Mouse (Mus musculus) cerebellum, postnatal 14 days (tissue): ENCODE data around the gene Akap7.
"Not testable (repeated sequence)": the region's sequence is repeated elsewhere in the genome, so short reads cannot be mapped to it uniquely, and the experiment has no call there.

ENCODE experiments used
- DNase-seq, 2 experiments: peaks; one replicate each; pipeline ENCODE4 v3.0.0; 2021; ENCODE audit warnings: mixed read lengths in 2 of 2

Gene Akap7

GRCm38 (mm10) chr10:25250108-25250507, 57.6 kb downstream of the Akap7 start:
- peak; percentile 70 to 83 for DNase-seq

GRCm38 (mm10) chr10:25246173-25246572, 61.5 kb downstream of the Akap7 start:
- peak; percentile 51 for DNase-seq

- peak; percentile 69 to 71 for DNase-seq
Measured at GRCm38 (mm10) chr10:25239156-25239555, 68.5 kb downstream of the Akap7 start.

- DNase-seq: no peak
Measured at GRCm38 (mm10) chr10:25234080-25234479, 73.6 kb downstream of the Akap7 start.

GRCm38 (mm10) chr10:25232700-25233099, 75.0 kb downstream of the Akap7 start:
- no peak for DNase-seq

GRCm38 (mm10) chr10:25231358-25231757, 76.3 kb downstream of the Akap7 start:
- DNase-seq: no peak

GRCm38 (mm10) chr10:25224371-25224770, 83.3 kb downstream of the Akap7 start:
- no peak for DNase-seq

GRCm38 (mm10) chr10:25220754-25221153, 86.9 kb downstream of the Akap7 start:
- DNase-seq: no peak

GRCm38 (mm10) chr10:25219901-25220495, 87.7 kb downstream of the Akap7 start:
- DNase-seq: no peak

GRCm38 (mm10) chr10:25219220-25219628, 88.4 kb downstream of the Akap7 start:
- peak; percentile 91 for DNase-seq

- no peak for DNase-seq
Measured at GRCm38 (mm10) chr10:25218746-25219145, 88.9 kb downstream of the Akap7 start.

GRCm38 (mm10) chr10:25215977-25216376, 91.7 kb downstream of the Akap7 start:
- no peak for DNase-seq

- DNase-seq: no peak
Measured at GRCm38 (mm10) chr10:25213716-25214115, 94.0 kb downstream of the Akap7 start.

- no peak for DNase-seq
Measured at GRCm38 (mm10) chr10:25208619-25209018, 99.1 kb downstream of the Akap7 start.

- peak; percentile 39 to 52 for DNase-seq
Measured at GRCm38 (mm10) chr10:25207866-25208265, 99.8 kb downstream of the Akap7 start.

GRCm38 (mm10) chr10:25200691-25201090, 107.0 kb downstream of the Akap7 start:
- no peak for DNase-seq

- peak; percentile 82 to 88 for DNase-seq
Measured at GRCm38 (mm10) chr10:25199510-25200353, 107.9 kb downstream of the Akap7 start.

GRCm38 (mm10) chr10:25198575-25198974, 109.1 kb downstream of the Akap7 start:
- peak; percentile 27 to 41 for DNase-seq

- no peak for DNase-seq
Measured at GRCm38 (mm10) chr10:25198048-25198447, 109.6 kb downstream of the Akap7 start.

- no peak for DNase-seq
Measured at GRCm38 (mm10) chr10:25192180-25193073, 115.2 kb downstream of the Akap7 start.

- no peak for DNase-seq
Measured at GRCm38 (mm10) chr10:25191166-25191565, 116.5 kb downstream of the Akap7 start.

- DNase-seq: not testable (repeated sequence)
Measured at GRCm38 (mm10) chr10:25186240-25186639, 121.4 kb downstream of the Akap7 start.

GRCm38 (mm10) chr10:25185691-25186090, 122.0 kb downstream of the Akap7 start:
- DNase-seq: no peak
